Mouse (Mus musculus) E14TG2a.4 (cell line): ENCODE results near the gene Nkain4.

Experiments
- CTCF ChIP-seq: conservative IDR thresholded peaks from 2 replicates; pipeline ENCODE4 v1.5.1; 2014; ENCODE audit warnings: low read length
- POU5F1 ChIP-seq: IDR thresholded peaks from 2 replicates; pipeline ENCODE4 v1.6.1; 2014; ENCODE audit warnings: low read length, borderline replicate concordance

- peak; percentile 94 for TF ChIP-seq CTCF
- no peak for TF ChIP-seq POU5F1
Measured at GRCm38 (mm10) chr2:180963956-180964355, 9.5 kb upstream of the Nkain4 start.
